Mouse (Mus musculus) splenic B cell, adult 2 months (primary cell): ENCODE results near the gene Gpr137.
"Not testable (repeated sequence)": the region's sequence is repeated elsewhere in the genome, so short reads cannot be mapped to it uniquely, and the experiment has no call there.

Source experiments
- DNase-seq: peaks from one replicate; pipeline ENCODE4 v3.0.0-alpha.2; 2011; ENCODE audit warnings: low read depth, low spot score
- H3K27me3 ChIP-seq: 2 replicates; pipeline ENCODE4 v1.6.1; 2012; ENCODE audit warnings: mild to moderate bottlenecking, low read length, moderate library complexity, mixed read lengths; ENCODE audit not compliant: control insufficient read depth, poor library complexity, insufficient read depth, severe bottlenecking
- H3K36me3 ChIP-seq: 2 replicates; pipeline ENCODE4 v1.6.1; 2012; ENCODE audit warnings: mild to moderate bottlenecking, low read length, moderate library complexity, mixed read lengths; ENCODE audit not compliant: control insufficient read depth, poor library complexity, insufficient read depth, severe bottlenecking

Gene Gpr137

GRCm38 (mm10) chr19:6942249-6942691 lies at the start of gene Gpr137:
TSS of gene Gpr137 (minus strand) at chr19:6942480.
- DNase-seq = peak; percentile 89
- H3K36me3 ChIP-seq = no peaks in the 10 kb centered on the region
- H3K27me3 ChIP-seq = no peaks in the 10 kb centered on the region

- not testable (repeated sequence) for H3K27me3 ChIP-seq, H3K36me3 ChIP-seq, DNase-seq
These were observed 48.9 kb upstream of the Gpr137 start for GRCm38 (mm10) chr19:6991166-6991565.

- Histone ChIP-seq H3K27me3 (no peaks in the 10 kb centered on the region), H3K36me3 (no peaks in the 10 kb centered on the region)
- no peak for DNase-seq
These were observed 48.4 kb upstream of the Gpr137 start for GRCm38 (mm10) chr19:6990712-6991111.

GRCm38 (mm10) chr19:6989251-6989650 lies 47.0 kb upstream of the Gpr137 start:
- no peak for DNase-seq
- H3K27me3 ChIP-seq = no peaks in the 10 kb centered on the region

GRCm38 (mm10) chr19:6987904-6988285 lies 45.6 kb upstream of the Gpr137 start:
- Histone ChIP-seq H3K27me3 (no peaks in the 10 kb centered on the region), H3K36me3 (no peaks in the 10 kb centered on the region; the same call in 1 of the 2 replicates)
- DNase-seq = no peak

More at GRCm38 (mm10) chr19:6989251-6989650, 47.0 kb upstream of the Gpr137 start:
- H3K36me3 ChIP-seq = no peaks in the 10 kb centered on the region; the same call in 1 of the 2 replicates

- Histone ChIP-seq H3K27me3 (no peaks in the 10 kb centered on the region), H3K36me3 (no peaks in the 10 kb centered on the region; the same call in none of the 2 replicates)
- peak; percentile 53 for DNase-seq
These were observed 45.0 kb upstream of the Gpr137 start, which contains the start of gene Vegfb for GRCm38 (mm10) chr19:6987061-6987903. TSS of gene Vegfb (minus strand) at chr19:6987651.

- DNase-seq = no peak
- H3K27me3 ChIP-seq = no peaks in the 10 kb centered on the region
- H3K36me3 ChIP-seq = no peaks in the 10 kb centered on the region; the same call in none of the 2 replicates
These were observed 43.9 kb upstream of the Gpr137 start for GRCm38 (mm10) chr19:6985951-6986708.

GRCm38 (mm10) chr19:6985300-6985699 lies 43.0 kb upstream of the Gpr137 start:
- no peak for DNase-seq
- Histone ChIP-seq H3K36me3 (no peaks in the 10 kb centered on the region; the same call in none of the 2 replicates), H3K27me3 (no peaks in the 10 kb centered on the region)

GRCm38 (mm10) chr19:6983621-6984020 lies 41.3 kb upstream of the Gpr137 start:
- H3K27me3 ChIP-seq = no peaks in the 10 kb centered on the region
- no peak for DNase-seq
- H3K36me3 ChIP-seq = no peaks in the 10 kb centered on the region; the same call in none of the 2 replicates

GRCm38 (mm10) chr19:6981465-6981864 lies 39.2 kb upstream of the Gpr137 start:
- DNase-seq = no peak
- peaks cover 1% of the 10 kb centered on the region for H3K36me3 ChIP-seq
- no peaks in the 10 kb centered on the region for H3K27me3 ChIP-seq

- peak; percentile 99 for DNase-seq
- Histone ChIP-seq H3K27me3 (no peaks in the 10 kb centered on the region), H3K36me3 (peaks cover 1% of the 10 kb centered on the region)
These were observed 38.3 kb upstream of the Gpr137 start, which contains the start of gene Fkbp2 for GRCm38 (mm10) chr19:6980381-6981093. TSS of gene Fkbp2 (minus strand) at chr19:6980501.

- H3K36me3 ChIP-seq = peaks cover 1% of the 10 kb centered on the region
- H3K27me3 ChIP-seq = no peaks in the 10 kb centered on the region
- DNase-seq = peak; percentile 100
These were observed 37.5 kb upstream of the Gpr137 start for GRCm38 (mm10) chr19:6979486-6980380.

- no peak for DNase-seq
- Histone ChIP-seq H3K27me3 (no peaks in the 10 kb centered on the region), H3K36me3 (peaks cover 1% of the 10 kb centered on the region)
These were observed 36.8 kb upstream of the Gpr137 start for GRCm38 (mm10) chr19:6979001-6979479.
